Mouse (Mus musculus): ENCODE results near the gene Gm7954. TPM values are rescaled to one million over a fixed set of nuclear protein-coding genes. Genes with fewer than 3 reads are reported as not detected.
"Not testable (repeated sequence)": the region's sequence is repeated elsewhere in the genome, so short reads cannot be mapped to it uniquely, and the experiment has no call there.

Gene Gm7954
- polyA plus RNA-seq (2015; fragmentation: Nextera tagmentation; extraction: Ambion mirVana) = not detected in 2 replicates

GRCm38 (mm10) chr14:41453418-41453817, at the start of gene Gm7954:
Gene Gm7954 (minus strand): TSS chr14:41453518.
- H3K4me2 ChIP-seq (ENCODE audit: low read depth, low read length); H3K27me3 ChIP-seq (ENCODE audit: control insufficient read depth, insufficient read depth, low read length); ATAC-seq (replicated peaks; ENCODE audit: extremely low read depth, insufficient read depth, low FRiP score); H3K4me1 ChIP-seq (ENCODE audit: control insufficient read depth, insufficient read depth, low read length); H3K9me3 ChIP-seq (replicated peaks; ENCODE audit: control insufficient read depth, low read length); H3K27ac ChIP-seq (ENCODE audit: low read length); H3K36me3 ChIP-seq (ENCODE audit: control insufficient read depth, insufficient read depth); H3K9ac ChIP-seq (ENCODE audit: low read length); H3K4me3 ChIP-seq (ENCODE audit: low read length): not testable (repeated sequence)
- no CpG with 5 or more reads among the region's 2 CpGs for WGBS

GRCm38 (mm10) chr14:41489385-41489784, 36.1 kb upstream of the Gm7954 start, which contains the start of gene Gm3486:
Gene Gm3486 (minus strand): TSS chr14:41489485.
- not testable (repeated sequence) for H3K27ac ChIP-seq (ENCODE audit: low read length); H3K4me1 ChIP-seq (ENCODE audit: control insufficient read depth, insufficient read depth, low read length); H3K27me3 ChIP-seq (ENCODE audit: control insufficient read depth, insufficient read depth, low read length); H3K36me3 ChIP-seq (ENCODE audit: control insufficient read depth, insufficient read depth); ATAC-seq (replicated peaks; ENCODE audit: extremely low read depth, insufficient read depth, low FRiP score); H3K4me3 ChIP-seq (ENCODE audit: low read length); H3K9ac ChIP-seq (ENCODE audit: low read length); H3K4me2 ChIP-seq (ENCODE audit: low read depth, low read length); H3K9me3 ChIP-seq (replicated peaks; ENCODE audit: control insufficient read depth, low read length)

GRCm38 (mm10) chr14:41425393-41426075, 27.8 kb downstream of the Gm7954 start:
- H3K27ac ChIP-seq (ENCODE audit: low read length); H3K36me3 ChIP-seq (ENCODE audit: control insufficient read depth, insufficient read depth); ATAC-seq (replicated peaks; ENCODE audit: extremely low read depth, insufficient read depth, low FRiP score); H3K4me1 ChIP-seq (ENCODE audit: control insufficient read depth, insufficient read depth, low read length); H3K27me3 ChIP-seq (ENCODE audit: control insufficient read depth, insufficient read depth, low read length); H3K9me3 ChIP-seq (replicated peaks; ENCODE audit: control insufficient read depth, low read length); H3K9ac ChIP-seq (ENCODE audit: low read length): not testable (repeated sequence)
- Histone ChIP-seq H3K4me3 (ENCODE audit: low read length) (peak overlapping the region; percentile 27), H3K4me2 (ENCODE audit: low read depth, low read length) (peak overlapping the region; percentile 51)
- WGBS = 11% methylated on average over 11 of the region's 16 CpGs

DNA sequence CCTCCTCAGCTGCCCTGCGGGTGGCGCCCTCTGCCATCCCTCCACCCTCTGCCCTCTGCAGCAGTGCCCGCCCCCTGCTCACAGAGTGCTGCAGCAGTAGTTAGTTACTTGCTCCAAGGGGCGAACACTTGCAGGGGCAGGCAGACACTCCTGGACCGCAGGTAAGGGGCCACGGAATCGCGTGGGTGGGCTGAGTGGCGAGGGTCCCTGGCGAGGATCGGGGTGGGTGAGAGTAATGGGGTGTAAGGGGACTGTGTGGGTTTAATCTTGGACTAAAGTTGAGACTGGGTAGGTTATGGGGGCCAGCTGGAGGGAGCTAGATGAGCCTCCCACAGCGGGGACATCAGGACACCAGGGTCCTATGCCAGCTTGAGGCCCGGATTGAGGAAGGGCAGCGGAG, 28.6 kb downstream of the Gm7954 start:
- Histone ChIP-seq H3K4me2 (ENCODE audit: low read depth, low read length) (peak overlapping the region; percentile 51), H3K4me3 (ENCODE audit: low read length) (peak overlapping the region; percentile 27)
- H3K36me3 ChIP-seq (ENCODE audit: control insufficient read depth, insufficient read depth); H3K27ac ChIP-seq (ENCODE audit: low read length); H3K9me3 ChIP-seq (replicated peaks; ENCODE audit: control insufficient read depth, low read length); H3K9ac ChIP-seq (ENCODE audit: low read length); H3K4me1 ChIP-seq (ENCODE audit: control insufficient read depth, insufficient read depth, low read length); H3K27me3 ChIP-seq (ENCODE audit: control insufficient read depth, insufficient read depth, low read length); ATAC-seq (replicated peaks; ENCODE audit: extremely low read depth, insufficient read depth, low FRiP score): not testable (repeated sequence)
- 14% methylated on average over 14 of the region's 14 CpGs for WGBS

DNA sequence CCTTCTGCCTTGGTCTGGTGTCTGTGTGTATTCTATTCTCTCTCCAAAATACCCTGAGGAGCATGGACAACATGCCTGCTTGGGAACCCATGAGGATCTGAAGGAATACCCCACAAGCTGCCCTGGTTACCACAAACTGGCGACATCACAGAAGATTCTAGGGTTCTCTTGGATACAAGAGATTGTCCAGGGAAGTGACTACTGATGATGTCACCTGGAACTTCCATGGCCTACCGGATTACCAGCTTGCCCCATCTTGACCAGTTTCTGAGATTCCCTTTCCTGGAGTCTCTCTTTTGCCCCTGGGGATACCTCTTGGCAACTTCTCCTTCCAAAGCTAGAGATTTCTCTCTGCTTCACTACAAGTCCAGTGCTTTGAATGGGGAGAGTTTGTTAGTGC, 45.1 kb downstream of the Gm7954 start, which contains the start of gene Gm6482:
Gene Gm6482 (minus strand): TSS at position 101 of the 400 bp plus-strand sequence.
- H3K4me1 ChIP-seq (ENCODE audit: control insufficient read depth, insufficient read depth, low read length) = not testable (repeated sequence)
- no CpG with 5 or more reads among the region's 2 CpGs for WGBS

More for the DNA sequence above, 45.1 kb downstream of the Gm7954 start, which contains the start of gene Gm6482:
- not testable (repeated sequence) for H3K9me3 ChIP-seq (replicated peaks; ENCODE audit: control insufficient read depth, low read length); H3K27me3 ChIP-seq (ENCODE audit: control insufficient read depth, insufficient read depth, low read length); H3K4me3 ChIP-seq (ENCODE audit: low read length); ATAC-seq (replicated peaks; ENCODE audit: extremely low read depth, insufficient read depth, low FRiP score); H3K9ac ChIP-seq (ENCODE audit: low read length); H3K4me2 ChIP-seq (ENCODE audit: low read depth, low read length); H3K36me3 ChIP-seq (ENCODE audit: control insufficient read depth, insufficient read depth); H3K27ac ChIP-seq (ENCODE audit: low read length)

Other genes starting within 250 kb of the Gm7954 start
- not detected in 2 replicates for gene Gm2832, start 174.7 kb downstream of the Gm7954 start, polyA plus RNA-seq (2015; fragmentation: Nextera tagmentation; extraction: Ambion mirVana)
- not detected in 2 replicates for gene Gm5798, start 104.9 kb downstream of the Gm7954 start, polyA plus RNA-seq (2015; fragmentation: Nextera tagmentation; extraction: Ambion mirVana)
- gene Gm7945, start 67.1 kb downstream of the Gm7954 start, polyA plus RNA-seq (2015; fragmentation: Nextera tagmentation; extraction: Ambion mirVana) = not detected in 2 replicates
- gene Gm6482, start 45.2 kb downstream of the Gm7954 start, polyA plus RNA-seq (2015; fragmentation: Nextera tagmentation; extraction: Ambion mirVana) = not detected in 2 replicates
- not detected in 2 replicates for gene Gm3486, start 36.0 kb upstream of the Gm7954 start, polyA plus RNA-seq (2015; fragmentation: Nextera tagmentation; extraction: Ambion mirVana)
- gene Gm7970, start 102.1 kb upstream of the Gm7954 start, polyA plus RNA-seq (2015; fragmentation: Nextera tagmentation; extraction: Ambion mirVana) = not detected in 2 replicates
- not detected in 2 replicates for gene 1700049E17Rik2, start 119.7 kb upstream of the Gm7954 start, polyA plus RNA-seq (2015; fragmentation: Nextera tagmentation; extraction: Ambion mirVana)
- not detected in 2 replicates for gene Gm3072, start 171.1 kb upstream of the Gm7954 start, polyA plus RNA-seq (2015; fragmentation: Nextera tagmentation; extraction: Ambion mirVana)
- gene Gm3676, start 193.0 kb upstream of the Gm7954 start, polyA plus RNA-seq (2015; fragmentation: Nextera tagmentation; extraction: Ambion mirVana) = not detected in 2 replicates
- not detected in 2 replicates for gene Gm8068, start 248.4 kb upstream of the Gm7954 start, polyA plus RNA-seq (2015; fragmentation: Nextera tagmentation; extraction: Ambion mirVana)